9 mouse cellular contexts compared by ENCODE assay signal in the genomic region with DNA sequence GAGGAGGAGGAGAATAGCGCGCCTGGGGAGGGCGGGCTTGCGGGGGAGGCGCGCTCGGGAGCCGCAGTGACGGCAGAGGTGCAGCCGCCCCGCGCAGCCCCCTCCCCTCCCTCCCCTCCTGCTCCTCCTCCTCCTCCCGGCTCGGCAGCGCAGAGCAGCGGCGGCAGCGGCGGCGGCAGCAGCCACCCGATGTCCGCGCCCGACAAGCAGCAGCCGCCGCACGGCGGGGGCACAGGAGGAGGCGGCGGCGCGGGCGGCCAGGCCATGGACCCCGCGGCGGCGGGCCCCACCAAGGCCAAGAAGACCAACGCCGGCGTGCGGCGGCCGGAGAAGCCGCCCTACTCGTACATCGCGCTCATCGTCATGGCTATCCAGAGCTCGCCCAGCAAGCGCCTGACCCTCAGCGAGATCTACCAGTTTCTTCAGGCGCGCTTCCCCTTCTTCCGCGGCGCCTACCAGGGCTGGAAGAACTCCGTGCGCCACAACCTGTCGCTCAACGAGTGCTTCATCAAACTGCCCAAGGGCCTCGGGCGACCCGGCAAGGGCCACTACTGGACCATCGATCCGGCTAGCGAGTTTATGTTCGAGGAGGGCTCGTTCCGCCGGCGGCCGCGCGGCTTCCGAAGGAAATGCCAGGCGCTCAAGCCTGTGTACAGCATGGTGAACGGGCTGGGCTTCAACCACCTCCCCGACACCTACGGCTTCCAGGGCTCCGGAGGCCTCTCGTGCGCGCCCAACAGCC. TPM values are rescaled to one million over a fixed set of nuclear protein-coding genes. Genes with fewer than 3 reads are reported as not detected.
DNase-seq lines count a peak whose midpoint lies in the region; ATAC-seq and TF ChIP-seq lines count a peak whose summit lies in the region.
"Had no signal": no experiment of that assay in that cellular context is flagged by ENCODE, and none has a peak within 500 bp of the region (broad histone marks: within the 10 kb centered on the region; RNA-seq: fewer than 3 reads in every experiment).

Gene Foxf1 (plus strand): TSS at position 177 of the 742 bp plus-strand sequence.

- no peaks in the 10 kb centered on the region for H3K4me1 ChIP-seq in bone marrow macrophage, adult 2 months (ENCODE audit: control insufficient read depth, insufficient read depth, low read length)
- peaks cover 14% of the 10 kb centered on the region for H3K4me1 ChIP-seq in hindbrain, embryonic 11.5 days (replicated peaks; ENCODE audit: control insufficient read depth, insufficient read depth, low read length)
- peaks cover 11% of the 10 kb centered on the region for H3K4me1 ChIP-seq in liver, embryonic 15.5 days (replicated peaks)
- H3K4me1 ChIP-seq in neural tube, embryonic 15.5 days: peaks cover 26% of the 10 kb centered on the region

- no peak within 1 kb of the TSS for H3K27ac ChIP-seq in bone marrow macrophage, adult 2 months (ENCODE audit: insufficient read depth, low read depth, low read length)
- no peak within 1 kb of the TSS for H3K27ac ChIP-seq in hindbrain, embryonic 11.5 days (ENCODE audit: low read depth, low read length)
- H3K27ac ChIP-seq in liver, embryonic 15.5 days (replicated peaks): no peak within 1 kb of the TSS
- 0 out of 2 replicates have a peak within 1 kb of the TSS, but pooled peaks have one; percentile 5 for H3K27ac ChIP-seq in neural tube, embryonic 15.5 days (replicated peaks)

- peak; percentile 24 for DNase-seq in gastrocnemius, postnatal 10 days
- no peak for DNase-seq in gastrocnemius, postnatal 4 days (ENCODE audit: low spot score in 2 of 2)
- peak; percentile 70 for DNase-seq in hindbrain, embryonic 11.5 days (ENCODE audit: low spot score)
- no peak for DNase-seq in gastrocnemius, postnatal 36 days

- no peak for ATAC-seq in hindbrain, embryonic 11.5 days (ENCODE audit: low FRiP score)
- ATAC-seq in liver, embryonic 15.5 days (ENCODE audit: insufficient read depth): no peak
- no peak for ATAC-seq in neural tube, embryonic 15.5 days (ENCODE audit: low FRiP score)
- no peak for ATAC-seq in CD4-positive, CD25-positive, alpha-beta regulatory T cell, adult 4 months

- TF ChIP-seq CTCF in bone marrow macrophage, adult 2 months (IDR thresholded peaks at IDR 0.05; ENCODE audit: low read depth, low read length): no peak

- H3K9me3 ChIP-seq in hindbrain, embryonic 11.5 days (ENCODE audit: control insufficient read depth, low read length): no peaks in the 10 kb centered on the region
- H3K9me3 ChIP-seq in liver, embryonic 15.5 days (replicated peaks): no peaks in the 10 kb centered on the region
- no peaks in the 10 kb centered on the region for H3K9me3 ChIP-seq in neural tube, embryonic 15.5 days (replicated peaks)

- no peaks in the 10 kb centered on the region for H3K36me3 ChIP-seq in hindbrain, embryonic 11.5 days (ENCODE audit: control insufficient read depth, insufficient read depth, low read length)
- no peaks in the 10 kb centered on the region for H3K36me3 ChIP-seq in liver, embryonic 15.5 days (replicated peaks)
- no peaks in the 10 kb centered on the region for H3K36me3 ChIP-seq in neural tube, embryonic 15.5 days

- intact Hi-C loops in gastrocnemius, postnatal 36 days (cut with DNase I): loop anchor here (2.0 kb wide), 1 partner anchor 112 kb away; no protein-coding TSS in a partner anchor

- H3K27me3 ChIP-seq in hindbrain, embryonic 11.5 days (ENCODE audit: control insufficient read depth, insufficient read depth, low read length): peaks cover 96% of the 10 kb centered on the region
- peaks cover 100% of the 10 kb centered on the region for H3K27me3 ChIP-seq in liver, embryonic 15.5 days
- peaks cover 97% of the 10 kb centered on the region for H3K27me3 ChIP-seq in neural tube, embryonic 15.5 days (replicated peaks)

- peak within 1 kb of the TSS; percentile 84 for H3K4me2 ChIP-seq in hindbrain, embryonic 11.5 days (replicated peaks; ENCODE audit: low read depth, low read length)
- H3K4me2 ChIP-seq in liver, embryonic 15.5 days: peak within 1 kb of the TSS; percentile 65
- H3K4me2 ChIP-seq in neural tube, embryonic 15.5 days: peak within 1 kb of the TSS; percentile 67

- peak within 1 kb of the TSS; percentile 66 for H3K4me3 ChIP-seq in bone marrow macrophage, adult 2 months (ENCODE audit: insufficient read depth, low read length)
- peak within 1 kb of the TSS; percentile 37 for H3K4me3 ChIP-seq in hindbrain, embryonic 11.5 days (ENCODE audit: low read depth, low read length)
- peak within 1 kb of the TSS; percentile 50 for H3K4me3 ChIP-seq in liver, embryonic 15.5 days (replicated peaks)
- H3K4me3 ChIP-seq in neural tube, embryonic 15.5 days (replicated peaks): peak within 1 kb of the TSS; percentile 37

- under 1% methylated on average over 54 of the region's 83 CpGs for WGBS in hindbrain, embryonic 11.5 days
- WGBS in liver, embryonic 15.5 days (ENCODE audit: insufficient replicate concordance): under 1% methylated on average over 55 of the region's 83 CpGs
- under 1% methylated on average over 69 of the region's 83 CpGs for WGBS in neural tube, embryonic 15.5 days

- no peak for TF ChIP-seq POLR2A in bone marrow macrophage, adult 2 months (IDR thresholded peaks at IDR 0.05; ENCODE audit: borderline replicate concordance, low read depth, low read length)

- H3K9ac ChIP-seq in hindbrain, embryonic 11.5 days (ENCODE audit: low read depth, low read length): 0 out of 2 replicates have a peak within 1 kb of the TSS, but pooled peaks have one; percentile 7
- H3K9ac ChIP-seq in liver, embryonic 15.5 days: no peak within 1 kb of the TSS
- H3K9ac ChIP-seq in neural tube, embryonic 15.5 days (replicated peaks): peak within 1 kb of the TSS; percentile 28; the same call in 1 of the 2 replicates

RNA-seq across cellular contexts. Expression of gene Foxf1, which starts in this region (rescaled TPM):
- under 1 TPM; 0.16 to 0.27 TPM for total RNA-seq in gastrocnemius, postnatal 10 days (2021)
- under 1 TPM; 0.25 to 0.39 TPM for total RNA-seq in gastrocnemius, postnatal 4 days (2021)
- polyA plus RNA-seq in bone marrow macrophage, adult 2 months (2012; ENCODE audit: insufficient read depth, insufficient read length, missing spikeins): not detected in 2 replicates
- polyA plus RNA-seq in hindbrain, embryonic 11.5 days (2014; fragmentation: Nextera tagmentation; extraction: Ambion mirVana): 2.1 and 2.3 TPM in 2 replicates
- polyA plus RNA-seq in liver, embryonic 15.5 days (2015; fragmentation: Nextera tagmentation; extraction: Ambion mirVana): 2.8 and 3.0 TPM in 2 replicates
- 1.6 and 15.7 TPM in 2 replicates for polyA plus RNA-seq in neural tube, embryonic 15.5 days (2015; fragmentation: Nextera tagmentation; extraction: Ambion mirVana)
- total RNA-seq in gastrocnemius, postnatal 36 days (2021): not detected
- polyA plus RNA-seq in CD4-positive, CD25-positive, alpha-beta regulatory T cell, adult 4 months (2017; shearing (Covaris generic)): under 1 TPM in 1 of 2 experiments, not detected in 1; 0.22 TPM
- total RNA-seq: CH12.LX had no signal

Comparison
In these comparisons a context has a peak if more than half of its experiments do, and no peak if none do; other contexts are left out.
1. Peak in DNase-seq in gastrocnemius, postnatal 10 days; RNA of the gene not detected or under 1 TPM.